Mouse (Mus musculus): Measurements from ENCODE around the gene Rnaseh2a. TPM values are rescaled to one million over a fixed set of nuclear protein-coding genes. Genes with fewer than 3 reads are reported as not detected.

The Rnaseh2a gene
- polyA plus RNA-seq, 1 experiment from 2014 or later, result 62.1 TPM

- Histone ChIP-seq H3K27ac (peak overlapping the region; percentile 9; the same call in 1 of the 2 replicates), H3K4me1 (replicated peaks) (peaks cover 67% of the 10 kb centered on the region), H3K27me3 (peaks cover 13% of the 10 kb centered on the region), H3K9ac (0 out of 2 replicates have a peak overlapping the region, but pooled peaks have one; percentile 44), H3K4me3 (no peak overlapping the region), H3K36me3 (peaks cover 41% of the 10 kb centered on the region), H3K4me2 (no peak overlapping the region), H3K9me3 (no peaks in the 10 kb centered on the region)
- 61% methylated on average over 4 of the region's 4 CpGs for WGBS
- no peak for ATAC-seq (ENCODE audit: low FRiP score)
These were observed 4.4 kb upstream of the Rnaseh2a start for GRCm38 (mm10) chr8:84973803-84974542.

- 93% methylated on average over 1 of the region's 1 CpGs for WGBS
- Histone ChIP-seq H3K9ac (no peak overlapping the region), H3K4me1 (replicated peaks) (peaks cover 66% of the 10 kb centered on the region)
These were observed 3.5 kb upstream of the Rnaseh2a start for GRCm38 (mm10) chr8:84973079-84973478.

GRCm38 (mm10) chr8:84970913-84971312 lies 1.3 kb upstream of the Rnaseh2a start:
- Histone ChIP-seq H3K4me1 (replicated peaks) (peaks cover 59% of the 10 kb centered on the region), H3K4me2 (peak overlapping the region; percentile 98), H3K9me3 (no peaks in the 10 kb centered on the region), H3K9ac (peak overlapping the region; percentile 90), H3K36me3 (peaks cover 41% of the 10 kb centered on the region), H3K27ac (peak overlapping the region; percentile 91), H3K27me3 (no peaks in the 10 kb centered on the region), H3K4me3 (peak overlapping the region; percentile 74)
- no peak for ATAC-seq (ENCODE audit: low FRiP score)
- WGBS, result 66% methylated on average over 5 of the region's 5 CpGs

More at GRCm38 (mm10) chr8:84973079-84973478, 3.5 kb upstream of the Rnaseh2a start:
- H3K27me3 ChIP-seq, result peaks cover 12% of the 10 kb centered on the region
- no peak overlapping the region for H3K4me2 ChIP-seq
- H3K4me3 ChIP-seq, result no peak overlapping the region
- no peak overlapping the region for H3K27ac ChIP-seq
- ATAC-seq (ENCODE audit: low FRiP score), result no peak
- no peaks in the 10 kb centered on the region for H3K9me3 ChIP-seq
- peaks cover 41% of the 10 kb centered on the region for H3K36me3 ChIP-seq

GRCm38 (mm10) chr8:84970135-84970790 lies 696 bp upstream of the Rnaseh2a start:
- H3K9me3 ChIP-seq, result no peaks in the 10 kb centered on the region
- H3K4me3 ChIP-seq, result peak overlapping the region; percentile 74
- peak overlapping the region; percentile 91 for H3K27ac ChIP-seq
- H3K27me3 ChIP-seq, result no peaks in the 10 kb centered on the region
- peaks cover 41% of the 10 kb centered on the region for H3K36me3 ChIP-seq
- peak overlapping the region; percentile 98 for H3K4me2 ChIP-seq
- H3K9ac ChIP-seq, result peak overlapping the region; percentile 90
- WGBS, result 8% methylated on average over 21 of the region's 21 CpGs
- H3K4me1 ChIP-seq (replicated peaks), result peaks cover 57% of the 10 kb centered on the region
- ATAC-seq (ENCODE audit: low FRiP score), result no peak

DNA sequence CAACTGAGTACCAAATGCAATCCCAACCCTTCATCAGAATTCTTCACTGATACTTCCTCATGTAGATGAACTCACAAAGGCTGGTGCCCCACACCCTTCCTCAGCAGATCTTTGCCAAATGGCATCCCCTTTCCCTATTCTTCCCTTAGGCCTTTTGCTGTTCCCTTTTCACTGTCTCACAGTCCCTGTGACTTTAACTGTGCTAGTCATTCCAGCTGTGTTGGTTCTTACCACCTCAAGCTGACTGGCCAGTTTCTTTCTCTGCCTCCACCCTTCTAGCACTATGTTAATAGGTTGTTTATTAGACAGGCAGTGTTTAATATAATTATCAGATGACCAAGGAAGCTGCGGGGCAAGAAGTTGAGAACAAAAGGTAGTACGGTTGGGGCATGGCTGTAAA lies 917 bp downstream of the Rnaseh2a start:
- peaks cover 50% of the 10 kb centered on the region for H3K4me1 ChIP-seq (replicated peaks)
- no peaks in the 10 kb centered on the region for H3K27me3 ChIP-seq
- H3K4me2 ChIP-seq, result peak overlapping the region; percentile 98
- H3K36me3 ChIP-seq, result peaks cover 30% of the 10 kb centered on the region
- H3K9me3 ChIP-seq, result no peaks in the 10 kb centered on the region
- H3K27ac ChIP-seq, result peak overlapping the region; percentile 91
- no peak for ATAC-seq (ENCODE audit: low FRiP score)
- H3K9ac ChIP-seq, result peak overlapping the region; percentile 90
- H3K4me3 ChIP-seq, result peak overlapping the region; percentile 74
- WGBS, result 13% methylated on average over 2 of the region's 2 CpGs

DNA sequence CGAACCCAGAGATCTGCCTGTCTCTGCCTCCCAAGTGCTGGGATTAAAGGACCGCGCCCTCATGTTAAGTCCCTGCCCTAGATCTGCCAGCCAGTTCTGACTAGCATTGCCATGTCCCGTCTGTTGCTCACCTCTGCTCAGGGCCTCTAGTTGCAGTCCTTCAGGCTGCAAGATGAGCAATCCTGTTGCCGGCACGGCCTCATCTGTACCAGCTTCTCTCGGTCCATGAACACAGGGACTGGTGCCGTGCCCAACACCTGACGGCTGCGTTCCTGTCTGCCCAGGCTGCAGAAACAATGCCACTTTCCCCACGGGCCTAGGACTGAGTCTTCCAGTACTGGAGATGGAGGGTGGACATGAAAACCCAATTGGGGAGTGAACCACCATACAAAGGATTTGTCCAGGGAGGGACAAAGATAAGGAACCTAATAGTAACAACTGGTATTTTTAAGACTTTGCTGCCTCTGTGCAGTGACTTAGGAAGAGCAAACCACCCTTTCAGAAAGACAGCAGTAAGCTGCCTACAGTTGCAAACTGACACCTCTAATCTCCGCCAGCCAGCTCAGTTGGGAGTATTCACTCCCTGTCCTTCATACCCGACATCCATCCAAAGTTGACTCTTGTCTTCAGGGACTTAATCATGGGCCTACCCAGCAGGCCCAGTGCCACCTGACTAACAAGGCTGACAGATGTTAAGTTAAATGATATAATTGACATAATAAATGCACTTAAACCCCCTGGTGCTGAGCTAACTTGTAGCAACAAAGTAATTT lies 1.8 kb downstream of the Rnaseh2a start:
- no peak overlapping the region for H3K4me3 ChIP-seq
- WGBS, result 90% methylated on average over 13 of the region's 13 CpGs
- H3K9ac ChIP-seq, result no peak overlapping the region
- ATAC-seq (ENCODE audit: low FRiP score), result no peak
- no peaks in the 10 kb centered on the region for H3K9me3 ChIP-seq
- H3K27me3 ChIP-seq, result no peaks in the 10 kb centered on the region
- peaks cover 50% of the 10 kb centered on the region for H3K4me1 ChIP-seq (replicated peaks)
- no peak overlapping the region for H3K4me2 ChIP-seq
- peaks cover 21% of the 10 kb centered on the region for H3K36me3 ChIP-seq
- no peak overlapping the region for H3K27ac ChIP-seq

DNA sequence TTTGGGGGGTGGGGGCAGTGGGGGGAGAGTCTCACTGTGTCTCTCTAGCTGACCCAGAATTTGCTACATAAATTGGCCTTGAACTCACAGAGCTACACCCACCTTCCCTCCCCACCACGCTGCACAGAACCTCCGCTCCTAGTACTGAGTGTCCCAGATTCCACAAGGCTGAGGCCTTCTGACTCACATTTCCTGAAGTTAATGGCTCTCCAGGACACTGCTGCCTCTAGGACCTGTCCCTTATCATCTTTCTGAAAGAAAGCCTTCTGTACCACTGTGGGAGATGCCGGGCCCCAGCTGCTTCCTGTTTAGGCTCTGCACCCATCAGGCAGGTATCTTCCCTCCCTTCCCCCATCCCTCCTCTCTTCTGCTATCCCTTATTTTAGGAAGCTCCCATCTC lies 3.0 kb downstream of the Rnaseh2a start:
- 58% methylated on average over 3 of the region's 3 CpGs for WGBS
- peaks cover 46% of the 10 kb centered on the region for H3K4me1 ChIP-seq (replicated peaks)

DNA sequence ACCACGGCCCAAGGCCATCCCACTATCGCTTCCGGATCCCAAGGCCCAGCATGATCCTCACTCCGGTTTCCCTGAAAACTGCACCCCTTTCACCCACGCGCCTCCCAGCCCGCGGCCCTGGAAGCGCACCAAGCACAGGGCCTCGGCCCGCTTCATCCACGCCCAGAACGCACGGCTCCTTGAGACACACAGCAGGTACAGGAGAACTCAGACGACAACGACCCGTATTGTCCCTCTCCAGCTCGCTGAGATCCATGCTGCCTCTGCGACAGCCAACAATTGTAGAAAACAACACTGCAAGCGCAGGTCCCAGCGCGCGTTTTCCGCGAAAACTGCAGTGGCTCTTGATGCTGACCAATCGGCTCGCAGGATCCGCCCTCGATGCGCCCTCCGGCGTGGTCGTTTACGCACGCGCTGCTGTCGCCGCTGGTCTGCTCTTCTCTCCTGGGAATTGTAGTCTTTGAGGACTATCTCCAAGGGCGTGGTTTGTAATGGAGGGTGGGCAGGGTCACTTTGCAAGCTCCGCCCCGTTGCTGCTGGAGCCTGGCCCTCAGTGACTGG lies 3.8 kb downstream of the Rnaseh2a start:
- Histone ChIP-seq H3K9ac (peak overlapping the region; percentile 80), H3K36me3 (peaks cover 5% of the 10 kb centered on the region), H3K9me3 (no peaks in the 10 kb centered on the region), H3K4me3 (peak overlapping the region; percentile 62), H3K4me1 (replicated peaks) (peaks cover 38% of the 10 kb centered on the region), H3K27me3 (no peaks in the 10 kb centered on the region), H3K27ac (peak overlapping the region; percentile 70), H3K4me2 (peak overlapping the region; percentile 92)
- under 1% methylated on average over 41 of the region's 41 CpGs for WGBS
- peak; percentile 77 for ATAC-seq (ENCODE audit: low FRiP score)

More for the DNA sequence above, 3.0 kb downstream of the Rnaseh2a start:
- Histone ChIP-seq H3K4me3 (peak overlapping the region; percentile 62; the same call in 1 of the 2 replicates), H3K27ac (no peak overlapping the region), H3K36me3 (peaks cover 10% of the 10 kb centered on the region), H3K9me3 (no peaks in the 10 kb centered on the region), H3K4me2 (peak overlapping the region; percentile 92), H3K9ac (no peak overlapping the region), H3K27me3 (no peaks in the 10 kb centered on the region)
- ATAC-seq (ENCODE audit: low FRiP score), result no peak

- no peak for ATAC-seq (ENCODE audit: low FRiP score)
- Histone ChIP-seq H3K4me3 (no peak overlapping the region), H3K27me3 (no peaks in the 10 kb centered on the region), H3K36me3 (peaks cover 10% of the 10 kb centered on the region), H3K4me2 (no peak overlapping the region), H3K9me3 (no peaks in the 10 kb centered on the region), H3K27ac (no peak overlapping the region), H3K4me1 (replicated peaks) (peaks cover 32% of the 10 kb centered on the region), H3K9ac (no peak overlapping the region)
- 92% methylated on average over 4 of the region's 4 CpGs for WGBS
These were observed 5.6 kb downstream of the Rnaseh2a start for GRCm38 (mm10) chr8:84963952-84964351.

DNA sequence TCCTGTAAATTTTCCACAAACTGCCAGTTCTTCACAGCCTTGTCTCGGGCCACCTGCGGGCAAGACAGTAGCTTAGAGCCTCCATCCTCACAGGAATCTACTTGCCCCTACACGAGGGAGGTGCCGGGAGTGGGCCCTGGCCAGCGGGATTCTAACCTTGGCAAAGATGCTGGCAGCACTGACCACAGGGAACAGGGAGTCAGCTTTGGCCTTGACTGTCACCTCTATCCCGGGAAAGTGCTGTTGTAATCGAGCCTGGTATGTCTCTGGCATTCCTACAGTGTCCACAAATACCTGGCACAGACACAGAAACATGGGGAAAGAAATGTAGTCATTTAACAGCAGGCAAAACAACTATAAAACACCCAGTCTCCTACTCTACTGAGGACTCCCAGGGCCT lies 9.8 kb downstream of the Rnaseh2a start:
- no peak overlapping the region for H3K4me2 ChIP-seq
- H3K4me1 ChIP-seq (replicated peaks), result peaks cover under 1% of the 10 kb centered on the region
- H3K9ac ChIP-seq, result no peak overlapping the region
- H3K9me3 ChIP-seq, result no peaks in the 10 kb centered on the region
- no peak overlapping the region for H3K27ac ChIP-seq
- H3K27me3 ChIP-seq, result 0 out of 2 replicates have a peak, but pooled peaks cover 2% of the 10 kb centered on the region
- no peak for ATAC-seq (ENCODE audit: low FRiP score)
- 92% methylated on average over 7 of the region's 7 CpGs for WGBS
- H3K36me3 ChIP-seq, result peaks cover 23% of the 10 kb centered on the region
- H3K4me3 ChIP-seq, result no peak overlapping the region

GRCm38 (mm10) chr8:84956768-84957167 lies 12.8 kb downstream of the Rnaseh2a start:
- WGBS, result 54% methylated on average over 2 of the region's 2 CpGs
- Histone ChIP-seq H3K27ac (no peak overlapping the region), H3K4me1 (replicated peaks) (no peaks in the 10 kb centered on the region), H3K9ac (no peak overlapping the region), H3K27me3 (peaks cover 24% of the 10 kb centered on the region), H3K4me3 (no peak overlapping the region), H3K9me3 (no peaks in the 10 kb centered on the region), H3K36me3 (peaks cover 23% of the 10 kb centered on the region), H3K4me2 (no peak overlapping the region)
- ATAC-seq (ENCODE audit: low FRiP score), result no peak

All from hindbrain, embryonic 13.5 days (tissue).